Mouse (Mus musculus) gastrocnemius, postnatal 4 days (tissue): Measurements from ENCODE around the gene Fign. TPM values are rescaled to one million over a fixed set of nuclear protein-coding genes. Genes with fewer than 3 reads are reported as not detected.

Experiments
- DNase-seq, 2 experiments: peaks; one replicate each; pipeline ENCODE4 v3.0.0; 2021 to 2022; ENCODE audit warnings: low spot score in 2 of 2, mixed read lengths in 2 of 2
- long read RNA-seq, 2 experiments: library from polyadenylated mRNA; stranded (forward); transcript quantifications; one replicate each; pipeline ENCODE4 v2.0.0; 2021
- total RNA-seq, 2 experiments: library from RNA; stranded (reverse); gene quantifications; 2 replicates each; pipeline ENCODE4 v1.2.3; 2021

The Fign gene
- total RNA-seq, result 1 to 10 TPM; 7.6 to 7.9 TPM
- long read RNA-seq, experiment 1, result 0 reads
- long read RNA-seq, experiment 2, result 0 reads

DNA sequence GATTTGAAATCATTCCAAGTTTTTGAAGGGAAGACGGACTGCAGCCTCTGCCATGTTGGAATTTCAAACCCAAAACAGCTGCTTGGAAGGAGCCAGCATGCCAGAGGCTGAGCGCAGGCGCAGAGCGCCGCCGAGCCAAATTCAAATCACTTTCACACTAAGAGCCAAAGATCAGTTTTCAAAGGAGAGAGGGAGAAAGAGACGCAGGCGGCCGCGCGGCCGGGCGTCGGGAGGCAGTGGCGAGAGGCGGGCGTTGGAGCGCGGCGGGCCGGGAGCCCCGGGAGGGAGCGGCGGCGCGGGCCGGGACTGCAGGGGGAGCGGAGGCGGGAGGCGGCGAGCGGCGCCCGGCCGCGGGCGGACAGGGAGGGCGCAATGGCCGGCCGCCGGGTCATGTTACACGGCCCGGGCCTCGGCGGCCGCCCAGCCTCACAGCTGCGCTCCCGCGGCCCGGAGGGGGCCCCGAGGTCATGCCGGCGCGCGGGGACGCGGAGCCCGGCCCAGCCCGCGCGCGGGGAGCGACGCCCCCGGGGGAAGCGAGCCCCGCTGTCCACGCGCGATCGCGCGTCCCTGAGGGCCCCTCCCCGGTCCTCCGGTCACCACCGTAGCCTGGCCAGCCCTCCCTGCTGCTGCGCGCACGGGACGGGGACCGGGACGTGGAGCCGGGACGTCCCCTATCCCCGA, at the start of gene Fign:
Gene Fign (minus strand): TSS at position 102 of the 681 bp plus-strand sequence.
- DNase-seq, result peak; percentile 69 to 78

- no peak for DNase-seq
Observed at GRCm38 (mm10) chr2:64133597-64133996, 35.8 kb upstream of the Fign start.

GRCm38 (mm10) chr2:64120495-64120894, 22.7 kb upstream of the Fign start:
- no peak for DNase-seq

DNA sequence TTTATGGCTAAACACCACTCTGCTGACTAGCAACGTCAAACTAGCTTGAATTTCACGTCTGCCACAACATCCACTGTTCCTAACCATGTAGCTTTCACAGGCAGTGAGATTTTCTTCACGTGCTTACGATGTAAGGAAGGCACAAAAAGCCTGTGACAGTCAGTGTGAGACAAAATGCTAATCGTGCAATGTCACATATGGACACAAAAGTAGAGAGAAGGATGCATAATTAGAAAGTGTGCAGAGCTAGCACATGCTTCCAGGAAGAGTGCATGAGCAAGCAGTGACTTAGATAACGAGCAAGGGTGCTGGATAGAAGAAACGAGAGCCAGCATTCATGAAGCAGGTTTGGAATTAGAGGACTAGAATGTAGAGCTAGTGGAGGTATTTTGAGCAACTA, 18.8 kb upstream of the Fign start:
- DNase-seq, result no peak

DNA sequence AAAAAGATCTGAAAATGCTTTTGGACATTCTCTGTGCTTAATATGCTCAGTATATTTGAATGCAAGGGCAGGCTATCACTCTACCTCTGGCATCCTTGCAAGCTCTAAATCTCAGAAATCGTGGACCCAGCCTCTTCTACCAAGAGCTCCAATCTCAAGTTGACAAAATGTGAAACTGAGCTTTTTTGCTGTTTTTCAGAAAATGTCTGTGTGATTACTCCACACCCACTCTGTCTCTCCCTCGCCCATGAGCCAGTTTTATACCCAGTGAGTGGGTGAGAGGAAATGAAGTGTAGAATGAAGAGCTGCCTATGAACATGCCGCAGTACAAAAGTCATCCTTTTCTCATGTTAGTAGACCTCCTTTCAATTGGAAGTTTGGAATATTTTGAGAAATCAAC, 13.3 kb upstream of the Fign start:
- no peak for DNase-seq

DNA sequence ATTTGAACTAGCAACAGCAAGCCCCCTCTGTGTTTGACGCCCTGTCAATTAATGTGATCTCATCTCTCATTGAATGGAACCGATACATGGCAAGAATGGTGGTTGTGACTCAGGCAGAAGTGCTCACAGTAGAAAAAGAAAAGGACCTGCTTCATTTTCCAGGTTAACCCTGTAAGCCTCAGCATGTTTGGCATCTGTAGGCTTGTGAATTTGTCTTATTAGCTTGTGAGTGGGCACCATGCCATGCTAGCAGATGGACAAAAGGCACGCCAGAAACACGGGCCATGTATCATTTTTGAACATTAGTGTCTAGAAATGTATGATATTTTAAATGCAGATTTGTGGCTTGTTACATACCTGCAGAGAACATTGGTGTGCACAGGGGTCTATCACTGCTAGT, 12.0 kb upstream of the Fign start:
- DNase-seq, result no peak

DNA sequence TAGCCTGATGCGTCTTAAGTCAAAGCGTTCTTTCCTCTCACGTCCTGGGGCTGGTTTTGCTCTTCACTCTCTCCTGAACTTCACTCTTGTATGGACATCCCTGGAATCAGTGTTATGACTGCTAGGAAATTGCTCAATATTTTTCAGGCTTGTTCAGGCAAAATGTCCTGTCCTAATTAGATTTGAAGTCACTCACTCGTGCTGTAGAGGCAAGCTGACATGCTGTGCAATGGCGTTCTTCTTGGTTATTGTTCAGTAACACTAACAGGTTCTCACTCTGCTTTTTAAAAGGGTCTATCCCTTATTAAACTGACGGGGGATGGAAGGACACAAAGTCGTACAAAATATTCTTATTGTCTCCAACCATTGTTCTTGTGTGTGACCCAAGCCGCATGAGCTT, 10.2 kb upstream of the Fign start:
- DNase-seq, result no peak

- DNase-seq, result peak; percentile 21 to 34
Observed at GRCm38 (mm10) chr2:64098618-64099320, 931 bp upstream of the Fign start.

DNA sequence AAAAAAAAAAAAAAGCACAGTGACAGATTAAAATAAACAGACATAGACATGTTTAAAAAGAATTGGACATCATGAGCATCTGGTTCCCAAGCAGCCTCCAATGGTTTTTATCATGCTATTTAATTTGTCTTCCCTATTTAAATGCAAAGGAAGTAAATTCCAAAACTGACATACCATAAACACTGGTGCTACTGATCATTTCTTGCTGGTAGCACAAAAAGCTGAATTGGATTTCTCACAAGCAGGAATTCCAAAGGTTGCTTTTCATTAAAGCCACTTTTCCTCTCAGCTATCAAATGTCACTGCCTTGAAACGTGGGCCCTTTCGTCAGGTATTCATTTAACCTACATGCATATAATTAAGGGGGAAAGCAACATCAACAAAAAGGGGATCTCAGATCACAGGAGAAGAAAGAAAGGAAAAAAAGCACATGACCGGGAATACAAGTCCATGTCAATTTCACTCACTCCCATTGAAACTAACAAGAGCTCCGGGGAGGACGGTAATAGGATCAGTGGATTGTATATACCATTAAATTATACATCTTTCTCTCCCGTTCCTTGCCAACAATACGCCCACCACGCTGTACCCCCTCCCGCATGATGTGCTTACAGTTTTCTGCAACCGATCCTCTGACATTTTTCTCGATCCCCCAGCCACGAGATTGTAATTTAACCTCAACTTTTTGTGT, 972 bp downstream of the Fign start:
- no peak for DNase-seq

DNA sequence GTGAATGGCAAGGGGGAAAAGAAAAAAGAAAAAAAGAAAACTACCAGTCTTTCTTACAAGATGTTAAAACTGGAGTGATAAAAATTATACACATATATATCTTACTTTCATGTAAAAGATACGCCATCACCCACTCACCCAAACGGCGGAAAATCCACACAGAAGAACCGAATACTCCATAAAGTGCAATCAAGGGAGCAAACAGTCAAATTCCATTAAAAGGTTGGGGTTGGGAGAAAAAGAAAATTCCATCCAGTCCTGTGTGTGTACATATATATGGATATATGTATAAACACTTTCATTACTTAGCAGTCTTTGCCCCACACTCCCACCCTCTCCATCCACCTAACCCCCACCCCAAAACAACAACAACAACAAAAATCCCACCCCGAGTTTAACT, 1.7 kb downstream of the Fign start:
- no peak for DNase-seq

- no peak for DNase-seq
Observed at GRCm38 (mm10) chr2:64095561-64095960, 2.3 kb downstream of the Fign start.

GRCm38 (mm10) chr2:64093087-64093486, 4.8 kb downstream of the Fign start:
- DNase-seq, result no peak

- DNase-seq, result no peak
Observed at GRCm38 (mm10) chr2:64083853-64084427, 13.9 kb downstream of the Fign start.

DNA sequence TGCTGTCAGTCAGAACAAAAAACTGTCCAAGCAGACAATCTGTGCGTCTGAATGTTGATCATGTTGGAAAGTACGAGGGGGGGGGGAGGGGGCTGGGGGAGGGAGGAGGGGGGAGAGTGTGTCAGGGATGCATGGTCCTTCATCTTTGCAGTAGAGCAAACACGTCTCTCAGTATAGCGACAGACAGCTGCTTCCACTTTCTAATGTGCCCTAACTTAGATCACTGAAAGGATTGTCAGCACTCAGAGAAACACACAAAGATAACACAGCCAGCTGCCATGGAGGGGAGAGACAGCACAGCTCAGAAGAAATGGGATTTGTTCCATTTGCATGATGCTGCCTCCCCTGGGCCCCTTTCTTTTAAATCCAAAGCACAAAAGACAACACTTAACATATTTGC, 18.1 kb downstream of the Fign start:
- DNase-seq, result no peak

- no peak for DNase-seq
Observed at GRCm38 (mm10) chr2:64078551-64078950, 19.3 kb downstream of the Fign start.

- no peak for DNase-seq
Observed at GRCm38 (mm10) chr2:64077846-64078245, 20.0 kb downstream of the Fign start.

- no peak for DNase-seq
Observed at GRCm38 (mm10) chr2:64075873-64076272, 22.0 kb downstream of the Fign start.

DNA sequence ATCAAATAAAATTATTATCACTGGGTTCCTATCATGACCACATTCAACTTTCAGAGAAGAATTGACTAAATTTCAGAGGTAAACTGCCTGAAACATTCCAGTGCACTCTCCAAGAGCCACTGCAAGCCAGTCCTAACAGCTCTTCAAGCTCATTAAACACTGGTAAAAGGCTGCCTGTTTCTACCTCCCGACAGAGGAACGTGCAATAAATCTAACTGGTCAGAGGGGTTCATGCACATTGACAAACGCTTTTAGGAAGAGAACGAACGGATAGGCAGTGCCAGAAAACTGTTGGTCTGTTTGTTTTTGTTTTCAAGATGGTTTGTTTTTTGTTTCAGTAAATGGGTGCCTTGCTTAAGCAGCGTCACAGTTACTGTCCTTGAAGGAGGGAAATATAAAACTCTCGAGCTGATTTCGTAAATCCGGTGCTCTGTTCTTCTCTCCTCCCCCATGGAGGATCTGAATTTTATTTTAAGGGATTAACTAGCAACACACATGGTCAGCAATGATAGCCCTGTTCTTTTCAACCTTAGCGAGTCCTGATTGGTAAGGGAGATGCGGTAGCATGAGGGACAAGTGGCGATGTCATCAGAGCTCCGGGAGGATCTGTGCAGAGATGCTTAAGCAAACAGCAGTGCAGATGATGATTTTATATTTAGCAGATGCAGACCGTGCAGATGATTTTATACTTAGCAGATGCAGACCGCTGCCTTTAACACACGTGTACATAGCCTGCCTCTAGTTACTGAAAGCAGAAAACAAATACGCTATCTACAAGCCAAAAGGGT, 23.0 kb downstream of the Fign start:
- no peak for DNase-seq

GRCm38 (mm10) chr2:64072158-64072557, 25.7 kb downstream of the Fign start:
- no peak for DNase-seq

DNA sequence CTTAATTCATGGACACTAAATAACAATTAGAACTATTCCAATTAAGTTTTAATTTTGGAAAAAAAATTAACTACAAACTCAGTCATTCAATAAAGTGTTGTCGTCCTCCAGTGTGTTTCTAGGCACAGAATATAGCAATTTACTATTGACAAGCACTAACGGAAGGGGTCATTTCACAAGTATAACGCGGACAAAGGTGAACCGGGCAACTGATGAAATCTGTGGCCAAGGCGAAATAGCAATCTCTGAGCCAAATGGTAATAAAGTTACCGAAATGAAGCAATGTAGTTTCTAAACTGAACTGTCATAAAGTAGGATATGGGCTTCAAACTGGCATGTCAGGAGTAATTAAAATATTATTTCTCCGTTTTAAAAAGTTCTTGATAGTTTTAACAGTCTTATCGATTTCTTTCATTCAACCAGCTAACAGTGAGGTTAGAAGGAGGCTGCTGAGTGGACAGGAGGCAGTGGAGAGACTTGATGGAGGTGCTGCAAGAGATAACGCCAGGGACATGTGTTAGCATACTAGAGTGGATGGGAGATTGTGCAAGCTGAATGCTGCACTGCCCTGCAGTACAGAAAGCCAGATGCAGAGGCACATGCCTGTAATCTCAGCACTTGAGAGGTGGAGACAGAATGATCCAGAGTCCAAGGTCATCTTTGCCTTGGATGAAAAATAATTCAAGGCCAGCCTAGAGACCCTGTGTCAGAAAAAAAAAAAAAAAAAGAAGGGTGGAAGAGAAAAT, 27.7 kb downstream of the Fign start:
- DNase-seq, result no peak
